Mouse (Mus musculus): ENCODE measurements around the gene Ttll5. TPM values are rescaled to one million over a fixed set of nuclear protein-coding genes. Genes with fewer than 3 reads are reported as not detected.

Gene Ttll5
- total RNA-seq, 2 experiments from 2014 or later: 41.1 to 44.6 TPM

- peak; percentile 77 to 95 for DNase-seq (ENCODE audit: low spot score in 2 of 2)
- intact Hi-C loops (cut with DNase I): loop anchor here (1.0 kb wide), 1 partner anchor 44 kb away; no protein-coding TSS in a partner anchor
Measured at GRCm38 (mm10) chr12:85956251-85956650, 131.8 kb downstream of the Ttll5 start.

GRCm38 (mm10) chr12:85958460-85958859 is 134.0 kb downstream of the Ttll5 start:
- DNase-seq (ENCODE audit: low spot score in 2 of 2): no peak
- intact Hi-C loops (cut with DNase I): no loop called here

- intact Hi-C loops (cut with DNase I): no loop called here
- DNase-seq (ENCODE audit: low spot score in 2 of 2): peak in 1 of 2 experiments; percentile 81
Measured at GRCm38 (mm10) chr12:85959822-85960501, 135.5 kb downstream of the Ttll5 start.

GRCm38 (mm10) chr12:85960699-85961098 is 136.2 kb downstream of the Ttll5 start:
- no peak for DNase-seq (ENCODE audit: low spot score in 2 of 2)
- intact Hi-C loops (cut with DNase I): no loop called here

GRCm38 (mm10) chr12:85963160-85963559 is 138.7 kb downstream of the Ttll5 start:
- intact Hi-C loops (cut with DNase I): no loop called here
- DNase-seq (ENCODE audit: low spot score in 2 of 2): no peak

- DNase-seq (ENCODE audit: low spot score in 2 of 2): no peak
- intact Hi-C loops (cut with DNase I): no loop called here
Measured at GRCm38 (mm10) chr12:85963699-85964098, 139.2 kb downstream of the Ttll5 start.

GRCm38 (mm10) chr12:85964436-85964835 is 140.0 kb downstream of the Ttll5 start:
- no peak for DNase-seq (ENCODE audit: low spot score in 2 of 2)
- intact Hi-C loops (cut with DNase I): no loop called here

- intact Hi-C loops (cut with DNase I): no loop called here
- no peak for DNase-seq (ENCODE audit: low spot score in 2 of 2)
Measured at GRCm38 (mm10) chr12:85967812-85968211, 143.4 kb downstream of the Ttll5 start.

GRCm38 (mm10) chr12:85968409-85968808 is 143.9 kb downstream of the Ttll5 start:
- intact Hi-C loops (cut with DNase I): no loop called here

GRCm38 (mm10) chr12:85969571-85969970 is 145.1 kb downstream of the Ttll5 start:
- DNase-seq (ENCODE audit: low spot score in 2 of 2): no peak
- intact Hi-C loops (cut with DNase I): no loop called here

More at GRCm38 (mm10) chr12:85968409-85968808, 143.9 kb downstream of the Ttll5 start:
- peak in 1 of 2 experiments; percentile 82 for DNase-seq (ENCODE audit: low spot score in 2 of 2)

GRCm38 (mm10) chr12:85970191-85970590 is 145.7 kb downstream of the Ttll5 start:
- no peak for DNase-seq (ENCODE audit: low spot score in 2 of 2)
- intact Hi-C loops (cut with DNase I): no loop called here

GRCm38 (mm10) chr12:85970803-85971202 is 146.3 kb downstream of the Ttll5 start:
- intact Hi-C loops (cut with DNase I): no loop called here

GRCm38 (mm10) chr12:85971655-85972054 is 147.2 kb downstream of the Ttll5 start:
- intact Hi-C loops (cut with DNase I): no loop called here
- no peak for DNase-seq (ENCODE audit: low spot score in 2 of 2)

More at GRCm38 (mm10) chr12:85970803-85971202, 146.3 kb downstream of the Ttll5 start:
- no peak for DNase-seq (ENCODE audit: low spot score in 2 of 2)

- intact Hi-C loops (cut with DNase I): no loop called here
- DNase-seq (ENCODE audit: low spot score in 2 of 2): no peak
Measured at GRCm38 (mm10) chr12:85973526-85973925, 149.1 kb downstream of the Ttll5 start.

- DNase-seq (ENCODE audit: low spot score in 2 of 2): no peak
- intact Hi-C loops (cut with DNase I): no loop called here
Measured at GRCm38 (mm10) chr12:85974030-85974429, 149.6 kb downstream of the Ttll5 start.

- intact Hi-C loops (cut with DNase I): no loop called here
- DNase-seq (ENCODE audit: low spot score in 2 of 2): no peak
Measured at GRCm38 (mm10) chr12:85979996-85980395, 155.5 kb downstream of the Ttll5 start.

- intact Hi-C loops (cut with DNase I): no loop called here
- no peak for DNase-seq (ENCODE audit: low spot score in 2 of 2)
Measured at GRCm38 (mm10) chr12:85985524-85985923, 161.1 kb downstream of the Ttll5 start.

- intact Hi-C loops (cut with DNase I): no loop called here
- no peak for DNase-seq (ENCODE audit: low spot score in 2 of 2)
Measured at GRCm38 (mm10) chr12:85986024-85986423, 161.6 kb downstream of the Ttll5 start.

GRCm38 (mm10) chr12:85986540-85987443 is 162.3 kb downstream of the Ttll5 start:
- intact Hi-C loops (cut with DNase I): no loop called here
- DNase-seq (ENCODE audit: low spot score in 2 of 2): no peak

GRCm38 (mm10) chr12:85987444-85987889 is 163.0 kb downstream of the Ttll5 start:
- DNase-seq (ENCODE audit: low spot score in 2 of 2): no peak
- intact Hi-C loops (cut with DNase I): no loop called here

GRCm38 (mm10) chr12:85988121-85988520 is 163.7 kb downstream of the Ttll5 start:
- intact Hi-C loops (cut with DNase I): no loop called here

More at GRCm38 (mm10) chr12:85988121-85988520, 163.7 kb downstream of the Ttll5 start:
- DNase-seq (ENCODE audit: low spot score in 2 of 2): no peak

Measured in left cerebral cortex, postnatal 25 days (tissue).